Mouse (Mus musculus) gastrocnemius, adult 2 months (tissue): ENCODE measurements around the gene Bfsp2. TPM values are rescaled to one million over a fixed set of nuclear protein-coding genes. Genes with fewer than 3 reads are reported as not detected.

Experiments
- DNase-seq: peaks from one replicate; pipeline ENCODE4 v3.0.0; 2022
- H3K27ac ChIP-seq: fragments of 200-600 bp; 2 replicates; pipeline ENCODE4 v1.8.1; 2022; ENCODE audit warnings: mild to moderate bottlenecking
- H3K4me3 ChIP-seq: fragments of 200-600 bp; 2 replicates; pipeline ENCODE4 v1.8.1; 2022; ENCODE audit warnings: mild to moderate bottlenecking, moderate library complexity
- CTCF ChIP-seq: fragments of 200-600 bp; IDR thresholded peaks from 2 replicates; pipeline ENCODE4 v1.8.1; 2022; ENCODE audit warnings: antibody characterized with exemption, mild to moderate bottlenecking, moderate library complexity
- intact Hi-C: fragments of 180-260 bp; cut with DNase I; formaldehyde crosslinking; loops from one replicate; pipeline ENCODE4 v1.15.1; 2025
- total RNA-seq, 2 experiments: library from RNA; stranded (reverse); gene quantifications; 2 replicates each; pipeline ENCODE4 v1.2.3; 2021

The Bfsp2 gene
- total RNA-seq, 2 experiments from 2014 or later: 0.42 TPM; not detected in 1

DNA sequence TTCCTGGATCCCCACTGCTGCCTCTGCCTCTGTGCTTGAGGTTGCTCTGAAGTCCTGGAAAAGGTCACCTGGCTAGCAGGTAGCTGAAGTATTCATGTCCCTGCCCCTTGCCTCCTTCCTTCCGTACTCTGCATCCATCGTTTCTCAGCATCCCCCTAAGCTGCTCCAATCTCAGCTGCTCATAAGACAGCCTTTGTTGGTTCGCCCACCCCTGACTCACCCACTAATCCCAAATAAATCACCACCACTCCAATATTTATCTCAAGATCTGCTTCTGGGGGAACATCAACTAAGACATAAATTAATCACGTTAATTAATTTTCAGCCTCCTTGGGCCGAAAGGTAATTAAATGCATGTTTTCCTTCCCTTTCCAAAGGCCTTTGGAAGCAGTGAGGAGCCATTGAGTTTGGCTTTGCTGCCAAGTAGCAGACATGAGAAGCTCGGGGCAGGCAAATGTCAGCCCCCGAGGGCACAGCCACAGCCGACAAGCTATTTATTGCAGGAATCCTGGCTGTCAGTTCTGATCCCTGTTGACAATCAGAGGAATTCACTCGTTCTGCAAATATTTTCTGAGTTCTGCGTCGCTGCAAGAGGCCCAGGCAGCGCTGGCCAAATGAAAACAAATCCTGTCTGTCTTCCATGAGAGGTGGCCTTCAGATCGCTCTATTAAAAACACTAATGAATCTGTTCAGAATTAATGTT lies 36.9 kb downstream of the Bfsp2 start:
- intact Hi-C loops: no loop called here
- Histone ChIP-seq H3K27ac (peak overlapping the region; percentile 70), H3K4me3 (peak overlapping the region; percentile 47)
- peak; percentile 62 for DNase-seq
- no peak for TF ChIP-seq CTCF

- Histone ChIP-seq H3K27ac (no peak overlapping the region), H3K4me3 (no peak overlapping the region)
- intact Hi-C loops: no loop called here
- TF ChIP-seq CTCF: no peak
- DNase-seq: no peak
Observed at GRCm38 (mm10) chr9:103440597-103440996, 39.6 kb downstream of the Bfsp2 start.

- Histone ChIP-seq H3K4me3 (no peak overlapping the region), H3K27ac (0 out of 2 replicates have a peak overlapping the region, but pooled peaks have one; percentile 24)
- DNase-seq: peak; percentile 32
- intact Hi-C loops: no loop called here
- no peak for TF ChIP-seq CTCF
Observed at GRCm38 (mm10) chr9:103437104-103437503, 43.1 kb downstream of the Bfsp2 start.

DNA sequence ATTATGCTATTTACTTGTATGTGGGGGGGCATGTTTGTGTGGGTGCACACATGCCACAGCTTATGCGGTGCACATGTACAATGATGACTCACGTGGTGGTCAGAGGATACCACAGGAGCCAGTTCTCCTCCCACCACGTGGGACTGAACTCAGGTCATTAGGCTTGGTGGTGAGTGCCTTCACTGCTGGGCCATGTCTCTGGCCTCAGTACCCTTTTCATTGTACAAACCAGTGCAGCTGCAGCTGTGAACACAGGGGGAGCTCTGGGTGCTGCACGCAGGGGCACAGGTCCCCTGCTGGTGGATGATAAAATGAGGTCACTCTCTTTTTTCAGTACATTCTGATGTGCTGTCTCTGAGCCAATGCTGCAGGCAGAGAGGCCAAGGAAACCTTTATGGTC lies 46.1 kb downstream of the Bfsp2 start:
- peak; percentile 28 for TF ChIP-seq CTCF
- DNase-seq: no peak
- no peak overlapping the region for H3K4me3 ChIP-seq
- no peak overlapping the region for H3K27ac ChIP-seq
- intact Hi-C loops: loop anchor here (5.0 kb wide), 2 partner anchors 37 to 67 kb away; partner anchors contain the start of gene Cdv3

- peak; percentile 83 for DNase-seq
- Histone ChIP-seq H3K27ac (peak overlapping the region; percentile 86), H3K4me3 (peak overlapping the region; percentile 36; the same call in 1 of the 2 replicates)
- intact Hi-C loops: loop anchor here (5.0 kb wide), 2 partner anchors 35 to 65 kb away; partner anchors contain the start of gene Cdv3
- no peak for TF ChIP-seq CTCF
Observed at GRCm38 (mm10) chr9:103432122-103432778, 48.0 kb downstream of the Bfsp2 start.

DNA sequence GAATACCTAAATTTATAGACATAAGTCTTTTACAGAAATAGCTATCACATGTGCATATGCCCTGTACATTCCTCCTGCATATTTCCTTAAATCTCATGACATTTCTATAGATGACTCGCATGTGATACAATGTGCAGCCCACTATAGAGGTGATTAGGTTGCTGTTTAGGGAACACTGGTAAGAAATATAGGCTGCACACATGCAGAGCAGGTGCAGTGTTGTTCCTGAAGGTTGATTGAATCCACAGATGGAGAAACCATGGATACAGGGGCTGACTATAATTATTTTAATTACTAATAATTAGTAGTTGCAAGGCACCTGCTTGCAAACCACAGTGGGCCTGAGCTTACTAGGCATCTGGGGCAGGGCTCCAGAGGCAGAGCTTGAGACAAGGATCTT lies 48.5 kb downstream of the Bfsp2 start:
- DNase-seq: no peak
- Histone ChIP-seq H3K4me3 (no peak overlapping the region), H3K27ac (peak overlapping the region; percentile 86)
- intact Hi-C loops: loop anchor here (5.0 kb wide), 2 partner anchors 34 to 64 kb away; partner anchors contain the start of gene Cdv3
- no peak for TF ChIP-seq CTCF

DNA sequence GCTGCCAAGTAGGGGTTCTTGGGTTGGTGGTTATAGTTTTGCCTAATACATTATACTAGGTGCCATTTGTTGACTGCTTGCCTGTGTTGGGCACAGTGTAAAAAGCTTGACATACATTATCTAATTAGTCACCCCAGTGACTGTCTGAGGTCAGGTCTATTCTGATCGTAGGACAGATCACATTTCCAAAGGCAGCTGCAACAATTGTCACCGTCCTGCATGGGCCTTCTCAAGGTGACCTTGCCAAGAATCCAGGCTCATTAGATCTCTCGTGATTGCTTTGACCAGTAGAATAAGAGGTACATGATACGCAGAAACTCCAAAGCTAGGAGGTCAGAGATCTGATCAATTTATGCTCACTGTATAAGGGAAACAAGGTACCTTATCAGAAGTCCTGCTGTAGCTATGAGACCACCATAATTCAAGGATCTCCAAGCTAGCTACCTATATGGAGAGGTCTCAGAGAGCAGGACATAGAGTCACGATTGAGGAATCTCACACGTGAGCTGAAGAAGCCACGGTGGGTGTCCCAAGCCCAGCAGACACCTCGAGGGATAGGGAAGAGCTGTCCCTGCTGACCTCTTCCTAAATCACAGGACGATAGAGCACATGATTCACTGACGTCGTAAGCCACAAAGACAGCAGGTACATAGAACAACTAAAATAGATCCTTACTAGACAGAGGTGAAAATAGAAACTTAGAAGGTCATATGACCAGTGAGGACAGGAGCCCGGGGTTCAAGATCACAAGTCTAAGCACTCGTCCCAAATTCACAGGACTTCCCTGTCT lies 49.6 kb downstream of the Bfsp2 start:
- no peak for TF ChIP-seq CTCF
- Histone ChIP-seq H3K27ac (peak overlapping the region; percentile 86), H3K4me3 (no peak overlapping the region)
- intact Hi-C loops: loop anchor here (5.0 kb wide), 2 partner anchors 33 to 63 kb away; partner anchors contain the start of gene Cdv3
- peak; percentile 30 for DNase-seq

GRCm38 (mm10) chr9:103426425-103426824 lies 53.8 kb downstream of the Bfsp2 start:
- Histone ChIP-seq H3K4me3 (no peak overlapping the region), H3K27ac (no peak overlapping the region)
- TF ChIP-seq CTCF: no peak
- intact Hi-C loops: no loop called here
- no peak for DNase-seq

DNA sequence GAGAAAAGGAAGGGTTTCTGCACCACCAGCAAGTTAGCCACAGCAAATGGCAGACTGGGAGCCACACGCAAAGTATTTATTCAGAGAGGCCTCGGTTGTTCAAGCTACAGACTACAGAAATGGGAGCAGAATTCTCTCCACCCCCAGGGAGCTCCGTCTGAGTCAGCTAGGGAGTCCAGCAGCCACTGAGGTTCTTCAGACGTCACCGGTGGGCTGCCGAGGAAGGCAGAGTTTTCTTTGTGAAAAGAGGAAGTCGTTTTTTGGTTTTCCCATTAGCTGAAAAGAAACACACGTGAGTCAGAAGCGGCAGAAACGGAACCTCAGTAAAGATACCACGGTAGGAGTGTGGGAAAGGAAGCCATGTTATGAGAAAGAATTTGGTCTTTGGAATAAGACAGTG lies 55.4 kb downstream of the Bfsp2 start:
- TF ChIP-seq CTCF: no peak
- no peak for DNase-seq
- intact Hi-C loops: no loop called here
- H3K27ac ChIP-seq: no peak overlapping the region
- H3K4me3 ChIP-seq: no peak overlapping the region

GRCm38 (mm10) chr9:103423951-103424350 lies 56.3 kb downstream of the Bfsp2 start:
- Histone ChIP-seq H3K4me3 (peak overlapping the region; percentile 50), H3K27ac (0 out of 2 replicates have a peak overlapping the region, but pooled peaks have one; percentile 20)
- TF ChIP-seq CTCF: no peak
- DNase-seq: no peak
- intact Hi-C loops: no loop called here

GRCm38 (mm10) chr9:103423384-103423783 lies 56.8 kb downstream of the Bfsp2 start:
- DNase-seq: no peak
- no peak for TF ChIP-seq CTCF
- Histone ChIP-seq H3K4me3 (peak overlapping the region; percentile 50), H3K27ac (peak overlapping the region; percentile 56; the same call in 1 of the 2 replicates)
- intact Hi-C loops: no loop called here

DNA sequence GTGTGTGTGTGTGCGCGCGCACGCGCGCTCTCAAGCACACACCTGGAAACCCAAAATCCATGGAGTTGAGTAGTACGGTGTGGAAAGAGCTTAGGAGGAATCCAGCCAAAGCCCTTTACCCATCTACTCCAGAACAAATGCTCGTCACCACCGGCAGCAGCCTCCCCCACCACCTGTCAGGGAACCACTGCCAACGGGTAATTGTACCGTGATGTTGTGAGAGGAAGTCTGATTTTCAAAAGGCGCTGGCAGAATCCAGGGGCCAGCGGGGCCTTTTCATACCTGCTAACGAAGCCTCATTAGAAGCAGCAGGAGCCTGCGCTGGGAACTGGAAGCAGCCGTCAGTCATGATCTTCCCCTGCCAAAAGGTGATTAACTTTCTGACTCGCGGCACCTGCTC lies 57.4 kb downstream of the Bfsp2 start:
- H3K27ac ChIP-seq: peak overlapping the region; percentile 56; the same call in 1 of the 2 replicates
- DNase-seq: peak; percentile 27
- no peak for TF ChIP-seq CTCF
- peak overlapping the region; percentile 50 for H3K4me3 ChIP-seq
- intact Hi-C loops: no loop called here
